In the genomic region with DNA sequence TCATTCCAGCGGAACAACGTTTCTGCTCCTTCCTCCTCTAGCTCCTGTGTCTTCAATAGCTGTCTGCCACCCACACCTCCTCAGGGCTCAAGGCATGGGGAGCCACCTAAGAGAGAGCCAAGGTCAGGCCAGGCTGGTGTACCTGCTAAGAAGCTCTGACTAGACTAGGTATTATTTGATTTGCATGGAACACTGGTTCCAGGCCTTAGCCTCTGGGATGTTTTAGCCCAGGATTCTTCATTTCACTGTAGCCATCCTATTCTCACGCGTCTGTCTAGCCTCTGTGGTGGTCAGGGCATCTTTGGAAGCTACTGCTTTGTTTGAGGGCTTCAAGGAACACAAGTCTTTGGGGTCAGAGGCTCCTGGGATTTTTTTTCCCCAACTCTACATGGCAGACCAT, we compare ENCODE assay signal across 11 mouse cellular contexts. TPM values are rescaled to one million over a fixed set of nuclear protein-coding genes. Genes with fewer than 3 reads are reported as not detected.
DNase-seq lines count a peak whose midpoint lies in the region; ATAC-seq and TF ChIP-seq lines count a peak whose summit lies in the region.
"Had no signal": no experiment of that assay in that cellular context is flagged by ENCODE, and none has a peak within 500 bp of the region (broad histone marks: within the 10 kb centered on the region; RNA-seq: fewer than 3 reads in every experiment).

No protein-coding gene starts in this region.

- no peak overlapping the region for H3K4me2 ChIP-seq in lung, postnatal 0 days (replicated peaks; ENCODE audit: low read depth, low read length)
- peak overlapping the region; percentile 58; the same call in 1 of the 2 replicates for H3K4me2 ChIP-seq in forebrain, embryonic 14.5 days (ENCODE audit: low read length)
- H3K4me2 ChIP-seq in midbrain, embryonic 13.5 days (replicated peaks), result peak overlapping the region; percentile 82

- intact Hi-C loops in heart, adult 2 months (cut with DNase I), result no loop called here

- no peaks in the 10 kb centered on the region for H3K9me3 ChIP-seq in lung, postnatal 0 days (ENCODE audit: low read length)
- H3K9me3 ChIP-seq in forebrain, embryonic 14.5 days (replicated peaks; ENCODE audit: control insufficient read depth, low read length), result no peaks in the 10 kb centered on the region
- H3K9me3 ChIP-seq in midbrain, embryonic 13.5 days, result no peaks in the 10 kb centered on the region

- peaks cover 2% of the 10 kb centered on the region; the same call in 1 of the 2 replicates for H3K27me3 ChIP-seq in heart, adult 2 months (ENCODE audit: control insufficient read depth, insufficient read depth, low read length)
- H3K27me3 ChIP-seq in lung, postnatal 0 days (replicated peaks; ENCODE audit: insufficient read depth, low read length), result no peaks in the 10 kb centered on the region
- 0 out of 2 replicates have a peak, but pooled peaks cover 7% of the 10 kb centered on the region for H3K27me3 ChIP-seq in forebrain, embryonic 14.5 days (replicated peaks; ENCODE audit: control insufficient read depth, insufficient read depth, low read length)
- peaks cover 25% of the 10 kb centered on the region for H3K27me3 ChIP-seq in midbrain, embryonic 13.5 days

- no peak overlapping the region for H3K4me3 ChIP-seq in heart, adult 2 months
- no peak overlapping the region for H3K4me3 ChIP-seq in lung, postnatal 0 days (ENCODE audit: low read depth, low read length)
- no peak overlapping the region for H3K4me3 ChIP-seq in forebrain, embryonic 14.5 days (ENCODE audit: low read depth, low read length)
- no peak overlapping the region for H3K4me3 ChIP-seq in midbrain, embryonic 13.5 days (replicated peaks)

- no peak for TF ChIP-seq POLR2A in heart, adult 2 months (IDR thresholded peaks at IDR 0.05; ENCODE audit: insufficient read depth, low read depth, low read length)

- H3K4me1 ChIP-seq in heart, adult 2 months (ENCODE audit: control insufficient read depth, insufficient read depth, low read length), result peaks cover 1% of the 10 kb centered on the region; the same call in 1 of the 2 replicates
- H3K4me1 ChIP-seq in lung, postnatal 0 days (ENCODE audit: insufficient read depth, low read depth, low read length), result peaks cover 18% of the 10 kb centered on the region
- H3K4me1 ChIP-seq in forebrain, embryonic 14.5 days (ENCODE audit: control insufficient read depth, insufficient read depth, low read length), result peaks cover 19% of the 10 kb centered on the region; the same call in 1 of the 2 replicates
- peaks cover 68% of the 10 kb centered on the region for H3K4me1 ChIP-seq in midbrain, embryonic 13.5 days (replicated peaks)

- no peak for ATAC-seq in lung, postnatal 0 days
- no peak for ATAC-seq in forebrain, embryonic 14.5 days
- ATAC-seq in midbrain, embryonic 13.5 days, result no peak
- no peak for ATAC-seq in megakaryocyte progenitor cell, adult 5-6 weeks (replicated peaks; ENCODE audit: poor library complexity)
- ATAC-seq: activated CD4-positive, CD25-positive, alpha-beta regulatory T cell, adult 4 months had no signal

- no peak for TF ChIP-seq CTCF in heart, adult 2 months (IDR thresholded peaks at IDR 0.05)
- no peak for TF ChIP-seq CTCF in lung, postnatal 0 days (IDR thresholded peaks at IDR 0.05)

- no peak for TF ChIP-seq EP300 in heart, adult 2 months (IDR thresholded peaks at IDR 0.05; ENCODE audit: insufficient read depth, low read depth, low read length)
- no peak for TF ChIP-seq EP300 in lung, postnatal 0 days (IDR thresholded peaks at IDR 0.05)

- DNase-seq in heart, adult 2 months, result no peak
- DNase-seq in heart, adult 18-20 months, result no peak
- no peak for DNase-seq in lung, postnatal 0 days (ENCODE audit: low spot score)
- DNase-seq in lung, postnatal 4 days, result no peak
- no peak for DNase-seq in forebrain, embryonic 14.5 days (ENCODE audit: low spot score)
- no peak for DNase-seq in B cell, adult 2 months
- DNase-seq: cerebellum, adult 11 months had no signal

- no peaks in the 10 kb centered on the region for H3K79me2 ChIP-seq in heart, adult 2 months (replicated peaks; ENCODE audit: control insufficient read depth, insufficient read depth, low read length)

- peak overlapping the region; percentile 12; the same call in 1 of the 2 replicates for H3K27ac ChIP-seq in heart, adult 2 months
- peak overlapping the region; percentile 90; the same call in 1 of the 2 replicates for H3K27ac ChIP-seq in lung, postnatal 0 days (ENCODE audit: low read length)
- H3K27ac ChIP-seq in forebrain, embryonic 14.5 days (ENCODE audit: low read depth, low read length), result peak overlapping the region; percentile 40; the same call in 1 of the 2 replicates
- H3K27ac ChIP-seq in midbrain, embryonic 13.5 days, result peak overlapping the region; percentile 46

- no peaks in the 10 kb centered on the region for H3K36me3 ChIP-seq in heart, adult 2 months (ENCODE audit: control insufficient read depth, insufficient read depth, low read length)
- 0 out of 2 replicates have a peak, but pooled peaks cover 10% of the 10 kb centered on the region for H3K36me3 ChIP-seq in lung, postnatal 0 days (ENCODE audit: insufficient read depth, low read length)
- H3K36me3 ChIP-seq in forebrain, embryonic 14.5 days (ENCODE audit: control insufficient read depth, insufficient read depth, low read length), result peaks cover 32% of the 10 kb centered on the region
- H3K36me3 ChIP-seq in midbrain, embryonic 13.5 days, result peaks cover 21% of the 10 kb centered on the region

- 56% methylated on average over 4 of the region's 4 CpGs for WGBS in heart, adult 2 months
- 47% methylated on average over 4 of the region's 4 CpGs for WGBS in lung, postnatal 0 days
- 25% methylated on average over 4 of the region's 4 CpGs for WGBS in forebrain, embryonic 14.5 days
- WGBS in midbrain, embryonic 13.5 days, result 29% methylated on average over 4 of the region's 4 CpGs

- no peak overlapping the region for H3K9ac ChIP-seq in heart, adult 2 months (ENCODE audit: low read depth, low read length)
- no peak overlapping the region for H3K9ac ChIP-seq in lung, postnatal 0 days (replicated peaks; ENCODE audit: low read depth)
- H3K9ac ChIP-seq in forebrain, embryonic 14.5 days (ENCODE audit: low read length), result no peak overlapping the region
- H3K9ac ChIP-seq in midbrain, embryonic 13.5 days (replicated peaks), result 0 out of 2 replicates have a peak overlapping the region, but pooled peaks have one; percentile 36

RNA-seq across cellular contexts. Expression of gene Ajuba, which starts 5.2 kb away (rescaled TPM):
- 1 to 10 TPM; 4.6 to 4.8 TPM for total RNA-seq in heart, adult 2 months (2021)
- polyA plus RNA-seq in heart, adult 2 months (2012; rRNA removed), result 7.8 and 13.4 TPM in 2 replicates
- 1 to 10 TPM; 3.7 to 3.9 TPM for total RNA-seq in heart, adult 18-20 months (2021)
- 40.0 and 46.4 TPM in 2 replicates for polyA plus RNA-seq in lung, postnatal 0 days (2015; fragmentation: Nextera tagmentation; extraction: Ambion mirVana)
- polyA plus RNA-seq in forebrain, embryonic 14.5 days (2014; fragmentation: Nextera tagmentation; extraction: Ambion mirVana), result 3.4 and 4.0 TPM in 2 replicates
- 13.5 and 18.0 TPM in 2 replicates for polyA plus RNA-seq in midbrain, embryonic 13.5 days (2015; fragmentation: Nextera tagmentation; extraction: Ambion mirVana)
- total RNA-seq in megakaryocyte progenitor cell, adult 5-6 weeks (2015), result 1.2 and 2.1 TPM in 2 replicates
- total RNA-seq in megakaryocyte progenitor cell, adult 5-6 weeks (2017), result 0.29 and 1.2 TPM in 2 replicates

RNA-seq across cellular contexts. Expression of gene Haus4, which starts 17.7 kb away (rescaled TPM):
- total RNA-seq in heart, adult 2 months (2021), result 1 to 10 TPM; 3.5 to 3.8 TPM
- 3.2 and 4.1 TPM in 2 replicates for polyA plus RNA-seq in heart, adult 2 months (2012; rRNA removed)
- total RNA-seq in heart, adult 18-20 months (2021), result 1 to 10 TPM; 2.6 to 2.8 TPM
- 22.1 and 24.2 TPM in 2 replicates for polyA plus RNA-seq in lung, postnatal 0 days (2015; fragmentation: Nextera tagmentation; extraction: Ambion mirVana)
- 24.9 and 27.3 TPM in 2 replicates for polyA plus RNA-seq in forebrain, embryonic 14.5 days (2014; fragmentation: Nextera tagmentation; extraction: Ambion mirVana)
- polyA plus RNA-seq in midbrain, embryonic 13.5 days (2015; fragmentation: Nextera tagmentation; extraction: Ambion mirVana), result 19.2 and 21.7 TPM in 2 replicates
- 62.1 and 62.7 TPM in 2 replicates for total RNA-seq in megakaryocyte progenitor cell, adult 5-6 weeks (2015)
- 90.7 and 94.0 TPM in 2 replicates for total RNA-seq in megakaryocyte progenitor cell, adult 5-6 weeks (2017)

RNA-seq across cellular contexts. Expression of gene 4931414P19Rik, which starts 33.7 kb away (rescaled TPM):
- 1 to 10 TPM; 5.9 to 6.4 TPM for total RNA-seq in heart, adult 2 months (2021)
- 2.4 and 4.4 TPM in 2 replicates for polyA plus RNA-seq in heart, adult 2 months (2012; rRNA removed)
- total RNA-seq in heart, adult 18-20 months (2021), result 1 to 10 TPM; 3.0 to 6.1 TPM
- 3.8 and 6.2 TPM in 2 replicates for polyA plus RNA-seq in lung, postnatal 0 days (2015; fragmentation: Nextera tagmentation; extraction: Ambion mirVana)
- 6.3 and 8.7 TPM in 2 replicates for polyA plus RNA-seq in forebrain, embryonic 14.5 days (2014; fragmentation: Nextera tagmentation; extraction: Ambion mirVana)
- 8.7 and 9.3 TPM in 2 replicates for polyA plus RNA-seq in midbrain, embryonic 13.5 days (2015; fragmentation: Nextera tagmentation; extraction: Ambion mirVana)
- total RNA-seq in megakaryocyte progenitor cell, adult 5-6 weeks (2015), result 6.9 and 14.0 TPM in 2 replicates
- total RNA-seq in megakaryocyte progenitor cell, adult 5-6 weeks (2017), result 5.1 TPM in 2 replicates

RNA-seq across cellular contexts. Expression of gene Psmb5, which starts 45.7 kb away (rescaled TPM):
- 100 to 1,000 TPM; 164 to 187 TPM for total RNA-seq in heart, adult 2 months (2021)
- 180 and 209 TPM in 2 replicates for polyA plus RNA-seq in heart, adult 2 months (2012; rRNA removed)
- 100 to 1,000 TPM; 173 to 201 TPM for total RNA-seq in heart, adult 18-20 months (2021)
- 231 and 251 TPM in 2 replicates for polyA plus RNA-seq in lung, postnatal 0 days (2015; fragmentation: Nextera tagmentation; extraction: Ambion mirVana)
- 506 and 542 TPM in 2 replicates for polyA plus RNA-seq in forebrain, embryonic 14.5 days (2014; fragmentation: Nextera tagmentation; extraction: Ambion mirVana)
- 438 and 468 TPM in 2 replicates for polyA plus RNA-seq in midbrain, embryonic 13.5 days (2015; fragmentation: Nextera tagmentation; extraction: Ambion mirVana)
- total RNA-seq in megakaryocyte progenitor cell, adult 5-6 weeks (2015), result 189 and 217 TPM in 2 replicates
- total RNA-seq in megakaryocyte progenitor cell, adult 5-6 weeks (2017), result 58.9 and 64.6 TPM in 2 replicates

RNA-seq across cellular contexts. Expression of gene Psmb11, which starts 49.1 kb away (rescaled TPM):
- total RNA-seq in heart, adult 2 months (2021), result not detected
- polyA plus RNA-seq in heart, adult 2 months (2012; rRNA removed), result not detected in 2 replicates
- total RNA-seq in heart, adult 18-20 months (2021), result not detected
- polyA plus RNA-seq in lung, postnatal 0 days (2015; fragmentation: Nextera tagmentation; extraction: Ambion mirVana), result 0.04 TPM in 1 of 2 replicates, not detected in the other
- not detected in 2 replicates for polyA plus RNA-seq in forebrain, embryonic 14.5 days (2014; fragmentation: Nextera tagmentation; extraction: Ambion mirVana)
- 0.15 TPM in 1 of 2 replicates, not detected in the other for polyA plus RNA-seq in midbrain, embryonic 13.5 days (2015; fragmentation: Nextera tagmentation; extraction: Ambion mirVana)
- not detected in 2 replicates for total RNA-seq in megakaryocyte progenitor cell, adult 5-6 weeks (2015)
- 0.04 TPM in 1 of 2 replicates, not detected in the other for total RNA-seq in megakaryocyte progenitor cell, adult 5-6 weeks (2017)
- polyA plus RNA-seq: activated CD4-positive, CD25-positive, alpha-beta regulatory T cell, adult 4 months; liver, embryonic 16.5 days had no signal

Comparison
In these comparisons a context has a peak if more than half of its experiments do, and no peak if none do; other contexts are left out.
1. H3K27ac ChIP-seq: peak in every context shown above with its lines; median percentile 90 in lung, postnatal 0 days; 46 in midbrain, embryonic 13.5 days; 40 in forebrain, embryonic 14.5 days; 12 in heart, adult 2 months.